In genomic region chr6:97104264-97104852, GRCm38 (mm10) we compare ENCODE assay signal across 9 mouse cellular contexts. TPM values are rescaled to one million over a fixed set of nuclear protein-coding genes. Genes with fewer than 3 reads are reported as not detected.
DNase-seq lines count a peak whose midpoint lies in the region; ATAC-seq and TF ChIP-seq lines count a peak whose summit lies in the region.
"Had no signal": no experiment of that assay in that cellular context is flagged by ENCODE, and none has a peak within 500 bp of the region (broad histone marks: within the 10 kb centered on the region; RNA-seq: fewer than 3 reads in every experiment).

No protein-coding gene starts in this region.

- H3K79me2 ChIP-seq in MEL (ENCODE audit: control insufficient read depth, insufficient read depth, low read length, poor library complexity): no peaks in the 10 kb centered on the region

- WGBS in hindbrain, embryonic 10.5 days: 84% methylated on average over 7 of the region's 7 CpGs
- WGBS in hindbrain, embryonic 13.5 days: 85% methylated on average over 7 of the region's 7 CpGs
- WGBS in intestine, postnatal 0 days: 47% methylated on average over 7 of the region's 7 CpGs
- 80% methylated on average over 7 of the region's 7 CpGs for WGBS in midbrain, embryonic 15.5 days

- H3K4me1 ChIP-seq in hindbrain, embryonic 10.5 days (replicated peaks): peaks cover 27% of the 10 kb centered on the region
- peaks cover 22% of the 10 kb centered on the region for H3K4me1 ChIP-seq in hindbrain, embryonic 13.5 days (replicated peaks)
- no peaks in the 10 kb centered on the region; a peak in 1 of 4 replicates for H3K4me1 ChIP-seq in MEL (ENCODE audit: control insufficient read depth in 1 of 2, insufficient read depth in 2 of 2, low read length in 2 of 2)
- no peaks in the 10 kb centered on the region for H3K4me1 ChIP-seq in intestine, postnatal 0 days (replicated peaks; ENCODE audit: control insufficient read depth, insufficient read depth, low read length)
- peaks cover 9% of the 10 kb centered on the region for H3K4me1 ChIP-seq in midbrain, embryonic 15.5 days

- peak; percentile 38 to 49 (median 45) for TF ChIP-seq CTCF in MEL (IDR thresholded peaks at IDR 0.05 in 2 of 3, conservative IDR thresholded peaks at IDR 0.05 in 1 of 3; ENCODE audit: control insufficient read depth in 1 of 3, insufficient read depth in 1 of 3, low read depth in 2 of 3, low read length in 3 of 3, poor library complexity in 1 of 3, severe bottlenecking in 1 of 3)
- TF ChIP-seq CTCF in intestine, postnatal 0 days (IDR thresholded peaks at IDR 0.05; ENCODE audit: low read depth): peak; percentile 71

- no peak for TF ChIP-seq EP300 in MEL (IDR thresholded peaks at IDR 0.05; ENCODE audit: low read depth in 1 of 2, low read length in 2 of 2)

- no peak overlapping the region for H3K9ac ChIP-seq in hindbrain, embryonic 13.5 days
- no peak overlapping the region for H3K9ac ChIP-seq in MEL (ENCODE audit: control insufficient read depth, low read depth, low read length, poor library complexity, severe bottlenecking)
- no peak overlapping the region for H3K9ac ChIP-seq in intestine, postnatal 0 days (ENCODE audit: low read depth, low read length)
- H3K9ac ChIP-seq in midbrain, embryonic 15.5 days: no peak overlapping the region

- TF ChIP-seq RAD21 in MEL (IDR thresholded peaks at IDR 0.05; ENCODE audit: low read depth, low read length): no peak; the same call in none of the 2 replicates

- no peaks in the 10 kb centered on the region for H3K36me3 ChIP-seq in hindbrain, embryonic 10.5 days
- no peaks in the 10 kb centered on the region for H3K36me3 ChIP-seq in hindbrain, embryonic 13.5 days
- no peaks in the 10 kb centered on the region for H3K36me3 ChIP-seq in MEL (ENCODE audit: control insufficient read depth in 1 of 2, insufficient read depth in 2 of 2, low read length in 2 of 2)
- no peaks in the 10 kb centered on the region for H3K36me3 ChIP-seq in intestine, postnatal 0 days (ENCODE audit: control insufficient read depth, insufficient read depth)
- H3K36me3 ChIP-seq in midbrain, embryonic 15.5 days (replicated peaks): no peaks in the 10 kb centered on the region

- H3K27ac ChIP-seq in hindbrain, embryonic 10.5 days: no peak overlapping the region
- H3K27ac ChIP-seq in hindbrain, embryonic 13.5 days: no peak overlapping the region
- H3K27ac ChIP-seq in MEL (ENCODE audit: control insufficient read depth, low read depth, low read length): no peak overlapping the region
- no peak overlapping the region for H3K27ac ChIP-seq in intestine, postnatal 0 days (ENCODE audit: low read depth, low read length)
- H3K27ac ChIP-seq in midbrain, embryonic 15.5 days: no peak overlapping the region

- no peak overlapping the region for H3K4me2 ChIP-seq in hindbrain, embryonic 13.5 days
- no peak overlapping the region for H3K4me2 ChIP-seq in intestine, postnatal 0 days (replicated peaks; ENCODE audit: low read depth)
- H3K4me2 ChIP-seq in midbrain, embryonic 15.5 days: no peak overlapping the region

- no peaks in the 10 kb centered on the region for H3K9me3 ChIP-seq in hindbrain, embryonic 10.5 days
- H3K9me3 ChIP-seq in hindbrain, embryonic 13.5 days: no peaks in the 10 kb centered on the region
- H3K9me3 ChIP-seq in MEL (replicated peaks; ENCODE audit: insufficient read depth, low read length): no peaks in the 10 kb centered on the region
- H3K9me3 ChIP-seq in intestine, postnatal 0 days (ENCODE audit: control insufficient read depth): no peaks in the 10 kb centered on the region
- H3K9me3 ChIP-seq in midbrain, embryonic 15.5 days: no peaks in the 10 kb centered on the region

- H3K27me3 ChIP-seq in hindbrain, embryonic 10.5 days (ENCODE audit: insufficient read depth, poor library complexity, severe bottlenecking): 0 out of 2 replicates have a peak, but pooled peaks cover 3% of the 10 kb centered on the region
- H3K27me3 ChIP-seq in hindbrain, embryonic 13.5 days: peaks cover 3% of the 10 kb centered on the region; the same call in 1 of the 2 replicates
- H3K27me3 ChIP-seq in MEL (ENCODE audit: control insufficient read depth in 1 of 2, insufficient read depth in 2 of 2, low read length in 2 of 2): no peaks in the 10 kb centered on the region; a peak in 2 of 4 replicates
- H3K27me3 ChIP-seq in intestine, postnatal 0 days (replicated peaks; ENCODE audit: control insufficient read depth, insufficient read depth, low read length): no peaks in the 10 kb centered on the region
- H3K27me3 ChIP-seq in midbrain, embryonic 15.5 days (replicated peaks): 0 out of 2 replicates have a peak, but pooled peaks cover 3% of the 10 kb centered on the region

- no peak for ATAC-seq in hindbrain, embryonic 13.5 days (ENCODE audit: low FRiP score)
- peak; percentile 75 for ATAC-seq in intestine, postnatal 0 days
- ATAC-seq in midbrain, embryonic 15.5 days (replicated peaks): no peak

- peak; percentile 29 for DNase-seq in hindbrain, embryonic 10.5 days (ENCODE audit: low spot score)
- peak; percentile 28 for DNase-seq in 416B (ENCODE audit: low read depth)
- DNase-seq in MEL (ENCODE audit: low read depth, low spot score): peak; percentile 19
- DNase-seq in neural tube, embryonic 10.5 days (ENCODE audit: extremely low spot score, low spot score): no peak
- DNase-seq in layer of hippocampus, adult 8-10 months (ENCODE audit: low spot score in 2 of 2): no peak

- TF ChIP-seq POLR2A in MEL (IDR thresholded peaks at IDR 0.05; ENCODE audit: control insufficient read depth in 1 of 2, insufficient read depth in 1 of 2, low read depth in 1 of 2, low read length in 2 of 2, poor library complexity in 1 of 2): no peak

- H3K4me3 ChIP-seq in hindbrain, embryonic 10.5 days: no peak overlapping the region
- no peak overlapping the region for H3K4me3 ChIP-seq in hindbrain, embryonic 13.5 days
- H3K4me3 ChIP-seq in MEL (ENCODE audit: control insufficient read depth in 1 of 2, insufficient read depth in 1 of 2, low read depth in 2 of 2, low read length in 2 of 2): no peak overlapping the region
- H3K4me3 ChIP-seq in intestine, postnatal 0 days (ENCODE audit: low read depth, low read length): no peak overlapping the region
- no peak overlapping the region for H3K4me3 ChIP-seq in midbrain, embryonic 15.5 days

TF ChIP-seq in MEL, 35 proteins besides CTCF, POLR2A, EP300 and RAD21:
- no peak for TF ChIP-seq RCOR1 (IDR thresholded peaks at IDR 0.05; ENCODE audit: low read depth, low read length)
- peak; percentile 23 for TF ChIP-seq SMC3 (IDR thresholded peaks at IDR 0.05; ENCODE audit: low read depth, low read length)
- TF ChIP-seq MXI1 (IDR thresholded peaks at IDR 0.05; ENCODE audit: low read depth, low read length): no peak

RNA-seq across cellular contexts. Expression of gene Fam19a4, which starts 44.1 kb away (rescaled TPM):
- 3.7 and 5.7 TPM in 2 replicates for polyA plus RNA-seq in hindbrain, embryonic 10.5 days (2016; fragmentation: Nextera tagmentation; extraction: Ambion mirVana)
- 2.1 and 3.4 TPM in 2 replicates for polyA plus RNA-seq in hindbrain, embryonic 13.5 days (2015; fragmentation: Nextera tagmentation; extraction: Ambion mirVana)
- not detected in 2 replicates for total RNA-seq in MEL (2012; rRNA removed)
- not detected for polyA plus RNA-seq in MEL (2012; ENCODE audit: insufficient read depth in 1 of 2, insufficient read length in 2 of 2, low read depth in 1 of 2, low replicate concordance in 2 of 2, missing spikeins in 1 of 2)
- polyA plus RNA-seq in intestine, postnatal 0 days (2015; fragmentation: Nextera tagmentation; extraction: Ambion mirVana): 0.05 and 0.08 TPM in 2 replicates
- under 1 TPM in 2 of 4 experiments, not detected in 2; 0.31 to 0.43 TPM for total RNA-seq in layer of hippocampus, adult 8-10 months (2022)
- 6.4 and 6.6 TPM in 2 replicates for polyA plus RNA-seq in midbrain, embryonic 15.5 days (2015; fragmentation: Nextera tagmentation; extraction: Ambion mirVana)
- total RNA-seq: monocyte, adult 5-6 weeks had no signal

RNA-seq across cellular contexts. Expression of gene Eogt, which starts 44.6 kb away (rescaled TPM):
- 8.7 and 11.0 TPM in 2 replicates for polyA plus RNA-seq in hindbrain, embryonic 10.5 days (2016; fragmentation: Nextera tagmentation; extraction: Ambion mirVana)
- polyA plus RNA-seq in hindbrain, embryonic 13.5 days (2015; fragmentation: Nextera tagmentation; extraction: Ambion mirVana): 9.3 and 9.7 TPM in 2 replicates
- 4.2 and 6.0 TPM in 2 replicates for total RNA-seq in MEL (2012; rRNA removed)
- polyA plus RNA-seq in MEL (2012; ENCODE audit: insufficient read depth in 1 of 2, insufficient read length in 2 of 2, low read depth in 1 of 2, low replicate concordance in 2 of 2, missing spikeins in 1 of 2): 1 to 10 TPM in 1 of 2 experiments, not detected in 1; 8.3 TPM
- 4.3 and 4.5 TPM in 2 replicates for polyA plus RNA-seq in intestine, postnatal 0 days (2015; fragmentation: Nextera tagmentation; extraction: Ambion mirVana)
- total RNA-seq in layer of hippocampus, adult 8-10 months (2022): 10 to 100 TPM; 21.6 to 24.8 (median 23.2) TPM
- polyA plus RNA-seq in midbrain, embryonic 15.5 days (2015; fragmentation: Nextera tagmentation; extraction: Ambion mirVana): 13.2 and 13.5 TPM in 2 replicates

Comparison
In these comparisons a context has a peak if more than half of its experiments do, and no peak if none do; other contexts are left out.
1. DNase-seq: peak in hindbrain, embryonic 10.5 days (single experiment), 416B (single experiment) and MEL (single experiment); none in neural tube, embryonic 10.5 days (single experiment) and layer of hippocampus, adult 8-10 months (0 of 2).